Mouse (Mus musculus): ENCODE results near the gene Phactr4.

- no peak for TF ChIP-seq POLR2A (IDR thresholded peaks at IDR 0.05; ENCODE audit: low read depth, low read length)
- no peak for TF ChIP-seq CTCF (IDR thresholded peaks at IDR 0.05; ENCODE audit: extremely low read depth, insufficient read length, insufficient replicate concordance, low read depth, low read length)
These were observed 54.6 kb downstream of the Phactr4 start for GRCm38 (mm10) chr4:132367480-132368201.
